Mouse (Mus musculus) neural tube, embryonic 15.5 days (tissue): ENCODE data around the gene Gm42906. TPM values are rescaled to one million over a fixed set of nuclear protein-coding genes. Genes with fewer than 3 reads are reported as not detected.

Experiments
- ATAC-seq: fragments of 200-750 bp; cut with Nextera tagmentation; 2 replicates; pipeline ENCODE4 v1.8.0; 2017; ENCODE audit warnings: mild to moderate bottlenecking, moderate TSS enrichment, moderate library complexity; ENCODE audit not compliant: low FRiP score
- H3K27ac ChIP-seq: fragments of 300-500 bp; sonication (generic); replicated peaks from 2 replicates; pipeline ENCODE4 v1.5.1; 2015; ENCODE audit warnings: mild to moderate bottlenecking, inconsistent platforms
- H3K27me3 ChIP-seq: fragments of 300-500 bp; sonication (generic); replicated peaks from 2 replicates; pipeline ENCODE4 v1.6.1; 2015; ENCODE audit warnings: inconsistent platforms
- H3K36me3 ChIP-seq: fragments of 300-500 bp; sonication (generic); 2 replicates; pipeline ENCODE4 v1.6.1; 2015; ENCODE audit warnings: inconsistent platforms
- H3K4me1 ChIP-seq: fragments of 300-500 bp; sonication (generic); 2 replicates; pipeline ENCODE4 v1.6.1; 2015; ENCODE audit warnings: inconsistent platforms
- H3K4me2 ChIP-seq: fragments of 300-500 bp; sonication (generic); 2 replicates; pipeline ENCODE4 v1.6.1; 2015; ENCODE audit warnings: inconsistent platforms, mild to moderate bottlenecking, moderate library complexity
- H3K4me3 ChIP-seq: fragments of 300-500 bp; sonication (generic); replicated peaks from 2 replicates; pipeline ENCODE4 v1.5.1; 2015; ENCODE audit warnings: mild to moderate bottlenecking, inconsistent platforms
- H3K9ac ChIP-seq: fragments of 300-500 bp; sonication (generic); replicated peaks from 2 replicates; pipeline ENCODE4 v1.6.1; 2015; ENCODE audit warnings: mild to moderate bottlenecking, inconsistent platforms
- H3K9me3 ChIP-seq: fragments of 300-500 bp; sonication (generic); replicated peaks from 2 replicates; pipeline ENCODE4 v1.6.1; 2016; ENCODE audit warnings: inconsistent platforms
- WGBS: fragments of 180-500 bp; shearing (Covaris S2); methylation state at CpG from one replicate; pipeline ENCODE4 v1.1.7; 2015; ENCODE audit warnings: mixed read lengths; 5-methylcytosine and 5-hydroxymethylcytosine counted together
- polyA plus RNA-seq: library from polyadenylated mRNA; unstranded; fragments of >200 nt; fragmentation: Nextera tagmentation; extraction: Ambion mirVana; gene quantifications from 2 replicates; pipeline ENCODE4 v1.2.1, GENCODE M21; 2015

Gene Gm42906
- polyA plus RNA-seq, 1 experiment from 2014 or later, result not detected

DNA sequence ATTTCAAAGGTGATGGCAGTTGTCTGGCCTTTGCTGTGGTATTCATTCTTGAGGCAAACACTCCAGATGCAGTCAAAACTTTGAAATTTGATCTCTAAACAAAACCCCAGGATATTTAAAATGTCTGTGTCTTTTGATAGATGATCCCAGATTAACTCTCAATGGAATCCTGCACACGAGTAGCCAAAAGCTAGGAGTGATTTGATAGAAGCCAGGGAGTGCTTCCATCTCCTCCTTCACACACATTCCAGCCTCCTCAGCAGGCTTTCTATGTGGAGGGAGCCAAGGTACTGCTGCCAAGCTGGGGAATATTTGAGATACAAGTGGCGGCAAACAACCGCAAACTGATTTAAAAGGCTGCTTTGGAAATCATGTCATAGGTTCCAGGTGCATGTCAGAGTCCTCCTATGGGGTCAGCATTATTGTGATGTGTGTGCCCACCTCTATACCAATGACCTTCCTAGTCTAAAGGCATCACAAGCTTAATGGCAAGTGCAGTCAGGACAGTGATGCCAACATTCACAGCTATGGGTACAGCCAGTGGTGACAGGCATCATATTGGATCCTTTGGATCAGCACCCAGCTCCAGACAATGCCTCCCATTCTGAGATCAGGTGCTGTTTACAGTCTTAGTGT lies 234.0 kb downstream of the Gm42906 start:
- H3K36me3 ChIP-seq, result no peaks in the 10 kb centered on the region
- H3K9ac ChIP-seq, result no peak overlapping the region
- H3K4me1 ChIP-seq, result peaks cover 17% of the 10 kb centered on the region
- H3K9me3 ChIP-seq, result no peaks in the 10 kb centered on the region
- H3K4me2 ChIP-seq, result no peak overlapping the region
- WGBS, result 76% methylated on average over 3 of the region's 3 CpGs
- H3K27me3 ChIP-seq, result peaks cover 5% of the 10 kb centered on the region; the same call in 1 of the 2 replicates
- H3K27ac ChIP-seq, result no peak overlapping the region
- no peak overlapping the region for H3K4me3 ChIP-seq
- ATAC-seq, result no peak

DNA sequence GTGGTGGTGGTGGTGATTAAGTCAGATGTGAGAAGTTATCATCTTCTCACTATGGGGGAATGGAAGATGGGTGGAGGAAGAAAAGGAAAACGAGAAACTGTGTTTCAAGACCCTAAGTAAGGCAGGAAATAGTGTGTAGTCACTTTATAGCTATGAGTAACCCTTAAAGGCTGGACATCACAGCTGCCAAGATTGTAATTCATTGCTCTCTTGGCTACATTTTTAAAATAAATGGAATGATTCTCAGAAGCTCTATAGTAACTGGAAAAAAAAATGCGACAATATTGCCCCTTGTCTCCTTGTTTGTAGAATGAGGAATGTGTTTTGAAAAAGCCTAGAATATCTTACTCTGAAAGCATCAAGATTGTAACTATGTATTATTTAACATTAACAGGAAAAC lies 235.7 kb downstream of the Gm42906 start:
- Histone ChIP-seq H3K4me1 (peaks cover 17% of the 10 kb centered on the region), H3K27me3 (peaks cover 5% of the 10 kb centered on the region; the same call in 1 of the 2 replicates), H3K36me3 (no peaks in the 10 kb centered on the region), H3K4me2 (no peak overlapping the region), H3K9ac (no peak overlapping the region), H3K9me3 (no peaks in the 10 kb centered on the region), H3K4me3 (no peak overlapping the region), H3K27ac (no peak overlapping the region)
- 79% methylated on average over 2 of the region's 2 CpGs for WGBS
- no peak for ATAC-seq

DNA sequence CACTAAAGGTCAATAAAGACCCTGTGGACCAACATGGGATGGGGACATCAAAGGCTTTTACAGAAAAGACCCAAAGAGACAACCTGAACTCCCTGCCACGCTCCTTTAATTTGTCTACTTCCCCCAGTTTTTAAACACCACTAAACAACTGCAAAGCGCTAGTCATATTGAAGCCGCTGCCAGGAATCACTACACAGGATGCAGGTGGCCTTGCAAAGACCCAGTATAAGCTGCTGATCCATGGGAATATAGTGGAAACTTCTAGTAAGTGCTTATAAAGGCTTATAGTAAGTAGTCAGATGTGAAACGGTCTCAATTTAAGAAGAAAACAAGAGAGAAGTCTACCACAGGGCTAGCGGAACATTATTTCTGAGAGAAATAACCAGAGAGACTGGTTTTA lies 237.2 kb downstream of the Gm42906 start:
- Histone ChIP-seq H3K4me3 (no peak overlapping the region), H3K4me1 (peaks cover 13% of the 10 kb centered on the region), H3K9ac (no peak overlapping the region), H3K9me3 (no peaks in the 10 kb centered on the region), H3K27ac (no peak overlapping the region), H3K27me3 (peaks cover 5% of the 10 kb centered on the region; the same call in 1 of the 2 replicates), H3K4me2 (peak overlapping the region; percentile 95; the same call in 1 of the 2 replicates), H3K36me3 (no peaks in the 10 kb centered on the region)
- WGBS, result 81% methylated on average over 5 of the region's 5 CpGs
- ATAC-seq, result no peak

GRCm38 (mm10) chr5:151189789-151190378 lies 238.1 kb downstream of the Gm42906 start:
- WGBS, result 2% methylated on average over 27 of the region's 27 CpGs
- Histone ChIP-seq H3K36me3 (no peaks in the 10 kb centered on the region), H3K9ac (peak overlapping the region; percentile 51), H3K4me3 (peak overlapping the region; percentile 59), H3K27me3 (peaks cover 5% of the 10 kb centered on the region; the same call in 1 of the 2 replicates), H3K27ac (peak overlapping the region; percentile 29; the same call in 1 of the 2 replicates), H3K4me1 (peaks cover 13% of the 10 kb centered on the region), H3K9me3 (no peaks in the 10 kb centered on the region), H3K4me2 (peak overlapping the region; percentile 95)
- ATAC-seq, result peak; percentile 92

- no peak for ATAC-seq
- H3K27ac ChIP-seq, result no peak overlapping the region
Observed at GRCm38 (mm10) chr5:151189321-151189720, 238.6 kb downstream of the Gm42906 start.

DNA sequence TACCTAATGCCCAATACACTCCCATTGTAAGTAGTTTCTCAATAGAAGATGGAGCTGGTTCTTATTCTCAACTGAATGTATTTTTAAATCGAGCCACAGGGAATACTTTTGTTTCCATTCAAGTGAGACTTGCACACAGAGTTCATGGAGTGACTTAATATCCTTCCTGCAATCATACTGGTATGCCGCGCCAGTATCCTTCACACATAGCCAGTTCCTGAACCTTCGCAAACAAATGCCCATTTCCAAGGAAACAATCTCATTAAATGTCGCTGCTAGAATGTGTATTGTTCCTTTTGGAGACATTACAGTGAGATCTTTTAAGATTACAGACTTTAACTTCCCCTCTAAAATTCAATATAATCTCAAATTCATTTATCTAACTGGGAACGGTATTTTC lies 239.3 kb downstream of the Gm42906 start:
- H3K36me3 ChIP-seq, result no peaks in the 10 kb centered on the region
- H3K9me3 ChIP-seq, result no peaks in the 10 kb centered on the region
- no peak overlapping the region for H3K4me3 ChIP-seq
- peaks cover 13% of the 10 kb centered on the region for H3K4me1 ChIP-seq
- H3K27me3 ChIP-seq, result peaks cover 5% of the 10 kb centered on the region; the same call in 1 of the 2 replicates
- WGBS, result 62% methylated on average over 6 of the region's 6 CpGs
- H3K9ac ChIP-seq, result no peak overlapping the region
- H3K27ac ChIP-seq, result no peak overlapping the region
- peak overlapping the region; percentile 95 for H3K4me2 ChIP-seq
- ATAC-seq, result no peak

More at GRCm38 (mm10) chr5:151189321-151189720, 238.6 kb downstream of the Gm42906 start:
- 29% methylated on average over 3 of the region's 3 CpGs for WGBS
- Histone ChIP-seq H3K9ac (peak overlapping the region; percentile 51), H3K4me3 (peak overlapping the region; percentile 59), H3K4me1 (peaks cover 13% of the 10 kb centered on the region), H3K4me2 (peak overlapping the region; percentile 95), H3K27me3 (peaks cover 5% of the 10 kb centered on the region; the same call in 1 of the 2 replicates), H3K9me3 (no peaks in the 10 kb centered on the region), H3K36me3 (no peaks in the 10 kb centered on the region)

GRCm38 (mm10) chr5:151187336-151187735 lies 240.6 kb downstream of the Gm42906 start:
- no peak for ATAC-seq
- 0 out of 2 replicates have a peak overlapping the region, but pooled peaks have one; percentile 1 for H3K4me2 ChIP-seq
- peaks cover 5% of the 10 kb centered on the region; the same call in 1 of the 2 replicates for H3K27me3 ChIP-seq
- H3K9ac ChIP-seq, result no peak overlapping the region
- 82% methylated on average over 11 of the region's 11 CpGs for WGBS
- no peak overlapping the region for H3K4me3 ChIP-seq
- H3K36me3 ChIP-seq, result no peaks in the 10 kb centered on the region
- H3K27ac ChIP-seq, result no peak overlapping the region
- H3K9me3 ChIP-seq, result no peaks in the 10 kb centered on the region
- H3K4me1 ChIP-seq, result peaks cover 13% of the 10 kb centered on the region

GRCm38 (mm10) chr5:151185286-151185856 lies 242.6 kb downstream of the Gm42906 start:
- Histone ChIP-seq H3K27ac (no peak overlapping the region), H3K4me3 (no peak overlapping the region), H3K9me3 (no peaks in the 10 kb centered on the region), H3K27me3 (no peaks in the 10 kb centered on the region), H3K4me1 (peaks cover 9% of the 10 kb centered on the region), H3K36me3 (no peaks in the 10 kb centered on the region), H3K9ac (no peak overlapping the region), H3K4me2 (no peak overlapping the region)
- no peak for ATAC-seq
- WGBS, result 80% methylated on average over 8 of the region's 8 CpGs

DNA sequence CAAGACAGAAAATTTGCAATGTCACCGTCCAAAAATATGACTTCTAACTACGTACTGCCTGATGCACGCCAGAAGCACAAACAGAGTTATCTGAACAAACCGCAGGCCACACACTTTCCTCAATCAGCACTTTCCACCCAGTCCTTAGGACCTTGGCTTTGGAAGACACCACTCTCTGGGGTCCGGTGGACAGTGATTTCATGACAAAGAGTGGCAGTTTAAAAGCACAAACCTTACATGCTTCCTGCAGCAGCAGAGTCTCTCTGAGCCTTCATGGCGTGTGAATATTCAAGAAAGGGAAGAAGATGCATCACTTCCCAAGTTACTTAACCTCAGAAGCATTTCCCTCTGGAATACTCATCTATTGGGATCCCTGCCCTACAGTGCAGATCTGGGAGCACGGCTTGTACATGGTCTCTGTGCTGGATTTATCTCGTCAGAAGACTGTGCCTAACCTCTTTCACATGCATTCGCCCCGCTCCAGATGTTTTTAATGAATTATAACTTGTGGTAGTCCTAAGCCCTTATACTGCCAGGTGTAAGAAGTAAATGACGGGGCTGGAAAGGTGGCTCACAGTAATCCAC lies 244.2 kb downstream of the Gm42906 start:
- no peak for ATAC-seq
- Histone ChIP-seq H3K9ac (no peak overlapping the region), H3K27me3 (no peaks in the 10 kb centered on the region), H3K4me3 (no peak overlapping the region), H3K27ac (no peak overlapping the region), H3K9me3 (no peaks in the 10 kb centered on the region), H3K4me1 (no peaks in the 10 kb centered on the region), H3K36me3 (no peaks in the 10 kb centered on the region), H3K4me2 (no peak overlapping the region)
- WGBS, result 92% methylated on average over 11 of the region's 11 CpGs

GRCm38 (mm10) chr5:151181288-151181687 lies 246.7 kb downstream of the Gm42906 start:
- H3K9me3 ChIP-seq, result no peaks in the 10 kb centered on the region
- H3K27ac ChIP-seq, result no peak overlapping the region
- H3K4me2 ChIP-seq, result no peak overlapping the region
- H3K27me3 ChIP-seq, result no peaks in the 10 kb centered on the region
- H3K4me1 ChIP-seq, result no peaks in the 10 kb centered on the region
- H3K9ac ChIP-seq, result no peak overlapping the region
- H3K36me3 ChIP-seq, result no peaks in the 10 kb centered on the region
- 92% methylated on average over 8 of the region's 8 CpGs for WGBS
- H3K4me3 ChIP-seq, result no peak overlapping the region
- no peak for ATAC-seq

GRCm38 (mm10) chr5:151180176-151180785 lies 247.7 kb downstream of the Gm42906 start:
- Histone ChIP-seq H3K9me3 (no peaks in the 10 kb centered on the region), H3K27me3 (no peaks in the 10 kb centered on the region), H3K27ac (no peak overlapping the region), H3K9ac (no peak overlapping the region), H3K4me2 (no peak overlapping the region), H3K4me1 (no peaks in the 10 kb centered on the region), H3K4me3 (no peak overlapping the region), H3K36me3 (no peaks in the 10 kb centered on the region)
- 63% methylated on average over 9 of the region's 9 CpGs for WGBS
- ATAC-seq, result no peak
